Mouse (Mus musculus) myocyte (in vitro differentiated cells): ENCODE data around the gene Castor1.

Source experiments
- CEBPB ChIP-seq: IDR thresholded peaks from 2 replicates; pipeline ENCODE4 v1.6.1; 2011; ENCODE audit warnings: mild to moderate bottlenecking, moderate library complexity; ENCODE audit not compliant: poor library complexity, insufficient read depth, severe bottlenecking
- E2F4 ChIP-seq: IDR thresholded peaks from one replicate; pipeline ENCODE4 v1.6.1; 2011; ENCODE audit warnings: mild to moderate bottlenecking, control low read depth, moderate library complexity; ENCODE audit not compliant: insufficient read depth
- MAX ChIP-seq: IDR thresholded peaks from one replicate; pipeline ENCODE4 v1.6.1; 2011; ENCODE audit warnings: low read depth, mild to moderate bottlenecking, control low read depth
- MYOD1 ChIP-seq, 3 experiments: IDR thresholded peaks; one replicate each; pipeline ENCODE4 v1.6.1; 2011; ENCODE audit warnings: control low read depth in 2 of 3, low read depth in 2 of 3, mild to moderate bottlenecking in 2 of 3, moderate library complexity in 1 of 3; ENCODE audit not compliant: insufficient read length in 2 of 3, control insufficient read depth in 1 of 3
- MYOG ChIP-seq, 3 experiments: IDR thresholded peaks; one replicate each; pipeline ENCODE4 v1.6.1; 2011; ENCODE audit warnings: control low read depth in 2 of 3, low read depth in 2 of 3, mild to moderate bottlenecking in 2 of 3; ENCODE audit not compliant: insufficient read length in 2 of 3, control insufficient read depth in 1 of 3, insufficient read depth in 1 of 3
- POLR2A ChIP-seq: IDR thresholded peaks from one replicate; pipeline ENCODE4 v1.6.1; 2011; ENCODE audit warnings: low read depth, mild to moderate bottlenecking, control low read depth, moderate library complexity; ENCODE audit not compliant: insufficient read length
- POLR2AphosphoS2 ChIP-seq: IDR thresholded peaks from one replicate; pipeline ENCODE4 v1.6.1; 2011; ENCODE audit warnings: low read depth, control low read depth; ENCODE audit not compliant: insufficient read length
- REST ChIP-seq: IDR thresholded peaks from one replicate; pipeline ENCODE4 v1.6.1; 2011; ENCODE audit warnings: mild to moderate bottlenecking, control low read depth, moderate library complexity; ENCODE audit not compliant: insufficient read depth, insufficient read length
- SRF ChIP-seq: IDR thresholded peaks from one replicate; pipeline ENCODE4 v1.6.1; 2011; ENCODE audit warnings: low read depth; ENCODE audit not compliant: control insufficient read depth, insufficient read length
- TCF12 ChIP-seq: IDR thresholded peaks from one replicate; pipeline ENCODE4 v1.6.1; 2011; ENCODE audit warnings: mild to moderate bottlenecking, control low read depth; ENCODE audit not compliant: poor library complexity, insufficient read depth, severe bottlenecking
- TCF3 ChIP-seq: IDR thresholded peaks from one replicate; pipeline ENCODE4 v1.6.1; 2011; ENCODE audit warnings: low read depth, control low read depth; ENCODE audit not compliant: insufficient read length
- USF1 ChIP-seq: IDR thresholded peaks from one replicate; pipeline ENCODE4 v1.6.1; 2011; ENCODE audit warnings: low read depth, mild to moderate bottlenecking, control low read depth, moderate library complexity

DNA sequence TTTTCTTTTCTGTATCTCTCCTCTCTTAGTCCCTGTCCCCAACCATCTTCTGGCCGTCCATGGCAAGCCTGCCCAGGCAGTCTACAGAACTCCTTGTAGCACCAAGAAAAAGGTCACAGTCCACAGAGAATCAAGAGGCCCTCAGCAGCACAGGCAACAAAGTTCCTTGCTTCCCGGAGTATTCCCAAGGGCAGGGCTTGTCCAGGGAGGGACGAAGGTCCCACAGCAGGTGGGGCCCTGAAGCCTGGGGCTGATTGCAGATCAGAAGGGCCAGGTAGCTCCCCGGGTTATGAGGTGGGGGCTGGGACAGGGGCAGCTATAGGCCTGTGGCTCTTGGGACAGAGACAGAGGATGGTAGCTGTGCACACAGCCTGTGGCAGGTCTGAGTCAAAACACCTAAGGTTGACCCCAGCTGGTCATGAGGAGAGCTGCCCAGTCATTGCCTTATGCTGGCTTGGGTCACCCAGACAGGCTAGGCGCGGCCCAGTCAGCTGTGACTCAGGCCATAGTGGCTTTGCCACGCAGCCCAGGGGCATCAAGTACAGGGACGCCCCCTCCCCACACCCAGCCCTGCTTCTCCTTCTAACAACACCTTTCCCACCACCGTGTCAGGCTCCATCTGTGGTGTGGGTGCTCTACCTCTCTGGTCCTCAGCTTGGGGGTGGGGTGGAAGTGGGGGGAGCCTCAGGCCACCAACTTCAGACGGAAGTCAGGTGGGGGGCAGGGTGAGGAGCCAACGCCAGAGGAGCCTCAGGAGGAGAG lies 39.0 kb downstream of the Castor1 start, which contains the start of gene Lif:
- no peak for TF ChIP-seq CEBPB
- TF ChIP-seq TCF12, result no peak
- TF ChIP-seq E2F4, result no peak
- TF ChIP-seq MYOD1 (IDR thresholded peaks at IDR 0.05; ENCODE audit: control insufficient read depth in 1 of 3, insufficient read length in 2 of 3, low read depth in 2 of 3), result no peak
- no peak for TF ChIP-seq POLR2A
- no peak for TF ChIP-seq TCF3
- no peak for TF ChIP-seq MAX
- no peak for TF ChIP-seq MYOG (IDR thresholded peaks at IDR 0.05; ENCODE audit: control insufficient read depth in 1 of 3, insufficient read depth in 1 of 3, insufficient read length in 2 of 3, low read depth in 2 of 3)
- no peak for TF ChIP-seq USF1
- no peak for TF ChIP-seq REST
- TF ChIP-seq POLR2AphosphoS2, result no peak
- no peak for TF ChIP-seq SRF
